Mouse (Mus musculus) adrenal gland, postnatal 25 days (tissue): ENCODE data around the gene Olfr541. TPM values are rescaled to one million over a fixed set of nuclear protein-coding genes. Genes with fewer than 3 reads are reported as not detected.
A peak's percentile ranks its signal among the peaks of the same experiment; 100 is the strongest.
"Not testable (repeated sequence)": the region's sequence is repeated elsewhere in the genome, so short reads cannot be mapped to it uniquely, and the experiment has no call there.

Source experiments
- DNase-seq: peaks from one replicate; pipeline ENCODE4 v3.0.0; 2021; ENCODE audit warnings: mixed read lengths
- long read RNA-seq: library from polyadenylated mRNA; stranded (forward); transcript quantifications from one replicate; pipeline ENCODE4 v2.0.0, GENCODE M21; 2021
- total RNA-seq: library from RNA; stranded (reverse); gene quantifications from 2 replicates; pipeline ENCODE4 v1.2.3, GENCODE M21; 2021

The Olfr541 gene
- not detected in 2 replicates for total RNA-seq
- long read RNA-seq = 0 reads

GRCm38 (mm10) chr7:140696967-140697366, at the start of gene Olfr541:
Gene Olfr541 (plus strand): TSS chr7:140697267.
- DNase-seq = no peak

- no peak for DNase-seq
These were observed 37.4 kb upstream of the Olfr541 start, which contains the start of gene Olfr539 for GRCm38 (mm10) chr7:140659630-140660029. Gene Olfr539 (plus strand): TSS chr7:140659930.

GRCm38 (mm10) chr7:140670693-140671092, 26.4 kb upstream of the Olfr541 start:
- not testable (repeated sequence) for DNase-seq

- no peak for DNase-seq
These were observed 21.2 kb upstream of the Olfr541 start for GRCm38 (mm10) chr7:140675863-140676262.

GRCm38 (mm10) chr7:140679591-140679990, 17.5 kb upstream of the Olfr541 start:
- DNase-seq = not testable (repeated sequence)

- no peak for DNase-seq
These were observed 15.4 kb upstream of the Olfr541 start, which contains the start of gene Olfr45 for GRCm38 (mm10) chr7:140681651-140682050. Gene Olfr45 (plus strand): TSS chr7:140681951.

GRCm38 (mm10) chr7:140706348-140706747, 9.3 kb downstream of the Olfr541 start:
- no peak for DNase-seq

- DNase-seq = no peak
These were observed 10.6 kb downstream of the Olfr541 start for GRCm38 (mm10) chr7:140707536-140708284.

- peak; percentile 17 for DNase-seq
These were observed 20.3 kb downstream of the Olfr541 start for GRCm38 (mm10) chr7:140717155-140718055.

- DNase-seq = no peak
These were observed 24.0 kb downstream of the Olfr541 start for GRCm38 (mm10) chr7:140721095-140721494.

GRCm38 (mm10) chr7:140725558-140725957, 28.5 kb downstream of the Olfr541 start:
- no peak for DNase-seq

GRCm38 (mm10) chr7:140733162-140733561, 36.1 kb downstream of the Olfr541 start:
- no peak for DNase-seq

- no peak for DNase-seq
These were observed 50.3 kb downstream of the Olfr541 start for GRCm38 (mm10) chr7:140747402-140747801.

GRCm38 (mm10) chr7:140748116-140748826, 51.2 kb downstream of the Olfr541 start:
- DNase-seq = no peak

GRCm38 (mm10) chr7:140748827-140749160, 51.7 kb downstream of the Olfr541 start:
- no peak for DNase-seq

- DNase-seq = no peak
These were observed 57.5 kb downstream of the Olfr541 start for GRCm38 (mm10) chr7:140754556-140754955.

Other genes with a start within 250 kb of the Olfr541 start
- gene Olfr533, start 233.9 kb upstream of the Olfr541 start, total RNA-seq = not detected in 2 replicates
- not detected in 2 replicates for gene Olfr535, start 213.1 kb upstream of the Olfr541 start, total RNA-seq
- not detected in 2 replicates for gene Olfr536, start 189.9 kb upstream of the Olfr541 start, total RNA-seq
- gene Olfr538, start 129.4 kb upstream of the Olfr541 start, total RNA-seq = not detected in 2 replicates
- not detected in 2 replicates for gene Olfr46, start 96.0 kb upstream of the Olfr541 start, total RNA-seq
- gene Olfr61, start 68.3 kb upstream of the Olfr541 start, total RNA-seq = not detected in 2 replicates
- gene Olfr53, start 50.8 kb upstream of the Olfr541 start, total RNA-seq = not detected in 2 replicates
- not detected in 2 replicates for gene Olfr539, start 37.3 kb upstream of the Olfr541 start, total RNA-seq
- gene Olfr45, start 15.3 kb upstream of the Olfr541 start, total RNA-seq = not detected in 2 replicates
- gene Cyp2e1, start 66.5 kb downstream of the Olfr541 start, total RNA-seq = 116 and 195 TPM in 2 replicates
- not detected in 2 replicates for gene Syce1, start 90.6 kb downstream of the Olfr541 start, total RNA-seq
- gene Zfp941, start 124.9 kb downstream of the Olfr541 start, total RNA-seq = 1.8 and 2.6 TPM in 2 replicates
- 0.61 and 2.8 TPM in 2 replicates for gene Urah, start 137.8 kb downstream of the Olfr541 start, total RNA-seq
- gene Scgb1c1, start 148.3 kb downstream of the Olfr541 start, total RNA-seq = not detected in 2 replicates
- gene Odf3, start 150.5 kb downstream of the Olfr541 start, total RNA-seq = 0.62 TPM in 1 of 2 replicates, not detected in the other
- 1.5 TPM in 1 of 2 replicates, not detected in the other for gene Gm45785, start 159.1 kb downstream of the Olfr541 start, total RNA-seq
- 53.8 and 68.7 TPM in 2 replicates for gene Ric8a, start 159.7 kb downstream of the Olfr541 start, total RNA-seq
- 37.2 and 44.1 TPM in 2 replicates for gene Bet1l, start 160.3 kb downstream of the Olfr541 start, total RNA-seq
- 125 and 128 TPM in 2 replicates for gene Psmd13, start 184.7 kb downstream of the Olfr541 start, total RNA-seq
- gene Sirt3, start 185.0 kb downstream of the Olfr541 start, total RNA-seq = 31.5 and 34.3 TPM in 2 replicates
- 610 and 755 TPM in 2 replicates for gene Cox8b, start 203.2 kb downstream of the Olfr541 start, total RNA-seq
- gene Nlrp6, start 223.6 kb downstream of the Olfr541 start, total RNA-seq = 1.9 and 2.2 TPM in 2 replicates
- 32.3 and 43.2 TPM in 2 replicates for gene Pgghg, start 244.1 kb downstream of the Olfr541 start, total RNA-seq